Mouse (Mus musculus) cerebellum, adult 9-10 months (tissue): ENCODE measurements at regions not wholly inside any gene's neighbourhood (a gene's known extent, or its start where the extent isn't known, plus 50 kb on each side); places are given as distances from the start of the nearest gene placed in this dataset.
A peak's percentile ranks its signal among the peaks of the same experiment; 100 is the strongest.

ENCODE experiments used
- DNase-seq: peaks from one replicate; pipeline ENCODE4 v3.0.0; 2022

- no peak for DNase-seq
These were observed 67.5 kb downstream of the Lmo4 start for GRCm38 (mm10) chr3:144137483-144137882.

DNA sequence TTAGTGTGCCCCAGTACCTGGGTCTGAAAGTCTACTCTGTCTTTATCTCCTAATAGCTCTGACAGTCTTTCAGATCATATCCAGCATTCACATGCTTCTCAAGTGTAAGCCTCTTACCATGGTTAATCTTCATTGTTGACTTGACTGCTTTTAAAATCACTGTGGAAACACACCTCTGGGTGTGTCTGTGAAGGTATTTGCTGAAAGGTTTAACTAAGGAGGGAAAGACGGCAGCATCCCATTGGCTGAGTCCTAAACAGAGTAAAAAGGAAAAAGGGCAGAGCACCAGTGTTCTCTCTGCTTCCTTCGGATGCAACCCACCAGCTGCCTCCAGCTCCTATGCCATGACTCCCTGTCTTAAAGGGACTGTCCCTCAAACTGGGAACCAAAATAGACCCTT is 68.6 kb downstream of the Lmo4 start:
- no peak for DNase-seq

- DNase-seq = no peak
These were observed 69.4 kb downstream of the Lmo4 start for GRCm38 (mm10) chr3:144135646-144136045.

GRCm38 (mm10) chr3:144128042-144128441 is 77.0 kb downstream of the Lmo4 start:
- DNase-seq = no peak

DNA sequence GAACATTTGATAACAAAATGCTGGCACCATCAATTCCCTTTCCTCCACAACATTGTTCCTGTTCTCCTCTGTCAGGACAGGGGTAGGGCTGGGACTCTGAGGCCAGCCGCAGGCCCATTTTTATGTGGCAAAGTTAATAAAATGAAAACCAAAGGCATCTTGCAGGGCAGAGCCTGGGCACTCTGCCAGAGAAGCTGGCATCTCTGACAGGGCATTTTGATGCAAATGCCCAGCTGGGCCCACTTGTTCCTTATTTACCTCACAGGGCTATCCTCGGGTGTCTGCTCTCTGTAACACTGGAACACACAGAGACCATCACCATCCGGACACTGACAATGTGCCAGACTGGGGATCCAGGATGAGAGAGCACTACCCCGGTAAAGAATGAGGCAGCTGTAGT is 80.7 kb downstream of the Lmo4 start:
- DNase-seq = peak; percentile 18

DNA sequence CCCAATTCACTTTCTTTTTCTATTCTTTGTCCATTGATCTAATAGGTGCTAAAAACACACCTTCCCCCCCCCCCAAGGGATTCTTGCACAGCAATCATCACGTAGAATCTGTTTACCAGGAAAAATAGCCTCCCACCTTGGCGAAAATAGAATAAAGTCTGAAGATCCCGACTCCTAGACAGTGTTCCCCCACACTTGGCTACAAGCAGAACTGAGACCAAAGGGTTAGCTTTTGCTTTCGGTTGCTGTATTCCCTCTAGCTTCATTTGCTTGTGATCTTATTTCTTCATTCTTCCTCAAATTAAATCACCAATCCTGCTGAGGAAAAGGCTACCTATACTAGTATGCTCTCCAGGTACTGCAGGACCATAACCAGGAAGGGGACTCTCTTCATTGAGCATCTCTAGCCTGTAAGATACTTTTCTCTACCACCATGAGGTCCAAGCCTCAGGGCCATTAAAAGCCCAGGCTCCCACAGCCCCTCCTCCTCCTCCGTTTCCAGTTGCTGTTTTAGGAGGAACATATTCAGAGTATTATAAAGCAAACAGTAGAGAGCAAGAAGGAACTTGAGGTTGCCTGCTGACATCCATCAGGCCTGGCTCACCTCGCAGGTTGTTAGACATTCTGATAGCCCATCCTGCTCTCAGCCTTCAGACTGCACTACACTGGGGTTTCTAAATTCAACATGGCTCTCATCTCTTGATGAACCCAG is 81.5 kb downstream of the Lmo4 start:
- DNase-seq = no peak

DNA sequence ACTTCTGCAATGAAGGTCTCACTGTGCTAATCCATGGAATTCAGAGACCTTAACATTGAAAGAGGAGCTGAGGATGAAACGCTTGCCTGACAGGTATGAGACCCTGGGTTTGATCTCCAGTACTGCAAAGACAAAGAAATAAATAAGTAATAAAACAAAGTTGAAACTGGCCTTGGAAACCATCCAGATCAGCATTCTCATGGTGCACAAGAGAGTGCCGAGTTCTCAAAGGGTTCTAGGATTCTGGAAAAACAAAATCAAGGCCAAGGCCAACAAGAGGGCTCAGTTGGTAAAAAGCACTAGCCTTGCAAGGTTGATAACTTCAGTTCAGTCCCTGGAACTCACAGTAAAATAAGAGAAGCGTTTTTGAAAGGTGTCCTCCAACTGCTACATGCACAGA is 85.9 kb downstream of the Lmo4 start:
- no peak for DNase-seq

GRCm38 (mm10) chr3:144113672-144114645 is 91.1 kb downstream of the Lmo4 start:
- no peak for DNase-seq

DNA sequence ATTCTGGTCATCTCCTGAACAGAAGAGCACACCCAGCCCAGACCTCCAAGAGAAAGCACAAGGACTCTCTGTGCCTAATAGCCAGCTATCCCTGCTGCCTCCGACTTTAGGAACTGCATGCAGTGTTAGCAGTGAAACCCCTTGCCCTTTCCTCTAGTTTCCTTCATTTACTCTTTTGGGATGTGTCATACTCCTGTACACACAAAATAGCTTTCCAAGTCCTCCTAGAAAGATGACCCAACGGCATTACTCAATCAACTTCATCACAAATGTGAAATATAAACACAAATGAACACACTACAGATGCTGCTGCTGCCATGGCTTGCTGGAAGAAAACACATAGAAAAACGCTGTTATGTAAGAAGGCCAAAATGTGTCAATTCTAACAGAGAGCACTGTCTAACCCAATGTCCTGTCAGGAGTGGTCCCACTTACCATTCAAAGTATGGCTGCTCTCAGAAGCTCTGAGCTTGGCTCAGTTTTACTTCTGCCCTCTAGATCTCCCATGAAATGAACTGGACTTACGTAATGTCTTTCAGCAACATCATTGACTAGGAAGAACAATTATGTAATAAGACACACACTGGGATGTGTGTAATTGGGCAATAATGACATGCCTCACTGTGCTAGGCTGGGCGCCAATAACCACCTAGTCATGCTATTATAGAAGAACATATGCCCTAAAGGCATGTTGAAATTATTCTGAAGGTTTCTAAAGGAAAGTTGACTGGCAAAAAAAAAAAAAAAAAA is 94.5 kb downstream of the Lmo4 start:
- no peak for DNase-seq

- DNase-seq = no peak
These were observed 95.3 kb downstream of the Lmo4 start for GRCm38 (mm10) chr3:144109769-144110168.

DNA sequence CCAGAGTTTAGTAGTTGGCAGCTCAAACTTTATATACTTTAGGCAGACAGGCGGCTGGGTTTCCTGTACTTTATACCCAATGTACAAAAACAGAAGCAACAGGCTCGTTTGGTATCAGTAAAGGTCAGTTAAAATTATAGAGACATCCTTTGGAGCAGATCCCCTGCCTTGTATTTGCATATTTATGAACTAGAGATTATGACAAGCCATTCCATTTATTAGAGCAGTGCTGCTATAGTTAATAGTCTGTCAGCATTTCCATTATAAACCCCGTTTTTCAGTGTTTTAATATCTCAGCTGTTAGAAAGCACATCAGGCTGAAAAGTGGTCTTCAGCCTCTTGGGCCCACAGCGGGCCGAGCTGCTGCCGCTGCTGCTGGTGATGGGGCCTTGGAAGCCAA is 96.7 kb downstream of the Lmo4 start:
- no peak for DNase-seq

DNA sequence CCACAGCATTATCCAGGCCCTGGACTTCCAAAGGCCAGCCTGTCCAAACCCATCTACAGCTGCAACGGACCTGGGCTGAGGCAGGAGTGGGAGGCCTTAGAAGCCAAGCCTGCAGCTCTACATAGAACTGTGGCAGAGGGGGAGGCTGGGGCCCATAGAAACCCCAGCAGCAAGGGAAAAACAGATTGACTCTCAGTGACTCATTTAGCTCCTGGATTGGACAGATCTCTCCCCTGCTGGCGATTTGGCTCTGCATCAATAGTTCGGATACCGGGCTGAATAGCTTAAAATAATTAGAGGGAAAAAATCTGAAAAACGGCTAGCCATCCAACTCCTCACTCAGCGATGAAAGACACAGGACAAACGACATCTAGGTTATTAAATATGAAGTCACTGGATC is 97.4 kb downstream of the Lmo4 start:
- DNase-seq = peak; percentile 79

GRCm38 (mm10) chr3:144104366-144104765 is 100.7 kb downstream of the Lmo4 start:
- no peak for DNase-seq

DNA sequence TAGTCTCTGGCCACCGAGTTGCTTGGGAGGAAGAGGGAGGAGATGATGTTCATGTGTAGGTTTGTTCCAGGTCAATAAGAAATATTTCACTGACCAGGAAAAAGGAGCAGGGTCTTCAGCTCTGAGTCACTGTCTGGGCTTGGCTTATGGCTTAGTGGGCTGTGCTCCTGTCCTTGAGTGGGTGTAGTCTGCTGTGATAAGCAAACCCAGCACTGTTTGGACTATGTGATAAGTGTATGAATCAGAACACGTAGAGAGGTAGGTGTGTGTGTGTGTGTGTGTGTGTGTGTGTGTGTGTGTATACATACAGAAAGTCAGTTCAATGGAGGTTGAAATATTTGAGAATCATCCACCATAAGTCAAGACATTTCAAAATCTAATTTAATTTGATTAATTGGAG is 105.6 kb downstream of the Lmo4 start:
- no peak for DNase-seq

GRCm38 (mm10) chr3:144098762-144099161 is 106.3 kb downstream of the Lmo4 start:
- DNase-seq = no peak

DNA sequence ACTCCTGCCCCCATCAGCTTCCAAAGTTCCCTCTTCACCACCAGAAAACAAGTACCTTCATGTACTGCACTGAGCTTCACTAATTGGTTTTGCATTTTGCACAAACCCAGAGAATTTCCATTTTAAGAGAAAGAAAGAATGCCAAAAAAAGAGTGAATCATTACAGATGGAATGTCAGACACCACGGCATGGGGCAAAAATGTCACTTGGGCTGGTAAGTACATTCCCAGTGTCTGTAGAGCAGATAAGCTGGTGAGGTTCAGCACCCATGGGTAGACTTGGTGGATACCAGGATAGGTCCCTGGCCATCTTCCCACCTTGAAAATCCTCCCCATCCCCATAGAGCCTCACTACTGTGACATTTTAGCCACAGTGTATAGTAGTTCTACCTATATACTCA is 113.8 kb downstream of the Lmo4 start:
- no peak for DNase-seq

GRCm38 (mm10) chr3:144089790-144090256 is 115.2 kb downstream of the Lmo4 start:
- no peak for DNase-seq

DNA sequence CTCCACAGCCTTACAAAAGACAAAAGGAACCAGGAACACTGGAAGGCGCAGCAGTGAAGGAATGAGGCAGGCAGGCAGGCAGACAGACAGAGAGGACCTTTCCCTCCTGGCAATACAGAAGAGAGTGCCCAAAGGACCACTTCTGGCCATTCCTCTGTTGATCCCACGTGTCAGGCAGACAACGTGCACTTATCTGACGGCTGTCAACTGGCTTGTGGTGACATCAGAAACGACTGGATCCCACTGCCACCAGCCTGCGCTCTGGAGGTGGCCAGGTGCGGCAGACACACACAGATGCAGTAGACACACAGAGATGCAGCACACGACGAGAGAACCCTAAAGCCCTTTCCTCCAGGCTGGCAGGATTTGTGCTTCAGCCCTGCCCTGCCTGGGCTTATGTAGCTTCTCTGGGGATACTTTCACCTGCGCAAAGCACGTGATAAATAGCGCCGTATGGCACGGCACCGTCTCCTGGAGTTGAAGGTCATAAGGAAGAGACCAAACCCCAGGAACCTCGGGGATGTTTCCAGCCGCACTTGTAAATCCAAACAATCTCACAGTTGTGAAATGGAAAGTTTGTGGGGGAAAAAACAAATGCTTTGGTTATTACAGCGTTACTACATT is 116.6 kb downstream of the Lmo4 start:
- DNase-seq = no peak

GRCm38 (mm10) chr3:144087771-144088170 is 117.2 kb downstream of the Lmo4 start:
- no peak for DNase-seq

GRCm38 (mm10) chr3:144086176-144086575 is 118.8 kb downstream of the Lmo4 start:
- DNase-seq = no peak

- no peak for DNase-seq
These were observed 125.1 kb downstream of the Lmo4 start for GRCm38 (mm10) chr3:144079960-144080359.

- no peak for DNase-seq
These were observed 126.7 kb downstream of the Lmo4 start for GRCm38 (mm10) chr3:144078198-144078935.
